Comparison of ENCODE assay signal across 18 mouse cellular contexts in genomic region chr2:102033818-102034512, GRCm38 (mm10).
A peak's percentile ranks its signal among the peaks of the same experiment; 100 is the strongest.
DNase-seq lines count a peak whose midpoint lies in the region; ATAC-seq and TF ChIP-seq lines count a peak whose summit lies in the region.
"Had no signal": no experiment of that assay in that cellular context is flagged by ENCODE, and none has a peak within 500 bp of the region (broad histone marks: within the 10 kb centered on the region; RNA-seq: fewer than 3 reads in every experiment).

No protein-coding gene starts in this region.

- H3K4me2 ChIP-seq in intestine, postnatal 0 days (replicated peaks; ENCODE audit: low read depth), result no peak overlapping the region
- H3K4me2 ChIP-seq in intestine, embryonic 16.5 days (ENCODE audit: low read depth, low read length), result no peak overlapping the region
- H3K4me2 ChIP-seq: embryonic facial prominence, embryonic 12.5 days; midbrain, embryonic 12.5 days had no signal

- H3K9ac ChIP-seq in intestine, postnatal 0 days (ENCODE audit: low read depth, low read length), result no peak overlapping the region
- no peak overlapping the region for H3K9ac ChIP-seq in intestine, embryonic 16.5 days (ENCODE audit: low read depth, low read length)
- H3K9ac ChIP-seq: embryonic facial prominence, embryonic 12.5 days; liver, embryonic 14.5 days; midbrain, embryonic 12.5 days had no signal

- no peaks in the 10 kb centered on the region for H3K9me3 ChIP-seq in intestine, postnatal 0 days (ENCODE audit: control insufficient read depth)
- no peaks in the 10 kb centered on the region for H3K9me3 ChIP-seq in intestine, embryonic 16.5 days (ENCODE audit: control insufficient read depth, low read length)
- H3K9me3 ChIP-seq: embryonic facial prominence, embryonic 12.5 days; midbrain, embryonic 12.5 days had no signal

- peaks cover 41% of the 10 kb centered on the region for H3K4me1 ChIP-seq in cerebellum, adult 2 months (ENCODE audit: control insufficient read depth, insufficient read depth, low read length)
- H3K4me1 ChIP-seq in intestine, postnatal 0 days (replicated peaks; ENCODE audit: control insufficient read depth, insufficient read depth, low read length), result no peaks in the 10 kb centered on the region
- H3K4me1 ChIP-seq in intestine, embryonic 16.5 days (ENCODE audit: control insufficient read depth, insufficient read depth, low read length), result peaks cover 37% of the 10 kb centered on the region

- TF ChIP-seq CTCF in cerebellum, adult 2 months (IDR thresholded peaks at IDR 0.05; ENCODE audit: borderline replicate concordance, insufficient read depth, low read depth, low read length), result no peak
- TF ChIP-seq CTCF in intestine, postnatal 0 days (IDR thresholded peaks at IDR 0.05; ENCODE audit: low read depth), result no peak

- 0 out of 2 replicates have a peak, but pooled peaks have one; percentile 26 for ATAC-seq in intestine, postnatal 0 days
- no peak for ATAC-seq in intestine, embryonic 16.5 days
- peak; percentile 23 for ATAC-seq in CD4-positive, CD25-positive, alpha-beta regulatory T cell, adult 4 months
- ATAC-seq in inflammation-experienced regulatory T-cells, adult 6 months, result peak; percentile 20

- WGBS in cerebellum, adult 2 months, result 72% methylated on average over 9 of the region's 9 CpGs
- 61% methylated on average over 9 of the region's 9 CpGs for WGBS in intestine, postnatal 0 days
- WGBS in intestine, embryonic 16.5 days, result 58% methylated on average over 9 of the region's 9 CpGs

- no peaks in the 10 kb centered on the region for H3K27me3 ChIP-seq in cerebellum, adult 2 months (ENCODE audit: control insufficient read depth, insufficient read depth, low read length)
- no peaks in the 10 kb centered on the region for H3K27me3 ChIP-seq in intestine, postnatal 0 days (replicated peaks; ENCODE audit: control insufficient read depth, insufficient read depth, low read length)
- H3K27me3 ChIP-seq in intestine, embryonic 16.5 days (replicated peaks; ENCODE audit: control insufficient read depth, insufficient read depth, low read length), result no peaks in the 10 kb centered on the region
- H3K27me3 ChIP-seq: CH12.LX; embryonic facial prominence, embryonic 12.5 days; midbrain, embryonic 12.5 days had no signal

- no peaks in the 10 kb centered on the region for H3K36me3 ChIP-seq in intestine, postnatal 0 days (ENCODE audit: control insufficient read depth, insufficient read depth)
- H3K36me3 ChIP-seq in intestine, embryonic 16.5 days (ENCODE audit: control insufficient read depth, insufficient read depth, low read length), result no peaks in the 10 kb centered on the region
- H3K36me3 ChIP-seq: embryonic facial prominence, embryonic 12.5 days; midbrain, embryonic 12.5 days had no signal

- TF ChIP-seq POLR2A in cerebellum, adult 2 months (IDR thresholded peaks at IDR 0.05; ENCODE audit: borderline replicate concordance, insufficient read depth, low read length), result no peak

- H3K4me3 ChIP-seq in cerebellum, adult 2 months (replicated peaks; ENCODE audit: insufficient read depth, low read depth, low read length), result no peak overlapping the region
- H3K4me3 ChIP-seq in intestine, postnatal 0 days (ENCODE audit: low read depth, low read length), result no peak overlapping the region
- no peak overlapping the region for H3K4me3 ChIP-seq in intestine, embryonic 16.5 days (ENCODE audit: low read length)
- H3K4me3 ChIP-seq: embryonic facial prominence, embryonic 12.5 days; midbrain, embryonic 12.5 days had no signal

- DNase-seq in cerebellum, adult 2 months, result no peak
- no peak for DNase-seq in cerebellum, adult 11-12 months
- no peak for DNase-seq in kidney, adult 18-20 months
- no peak for DNase-seq in frontal cortex, postnatal 10 days (ENCODE audit: low spot score in 2 of 2)
- DNase-seq: adrenal gland, postnatal 36 days; gastrocnemius, postnatal 10 days; heart, postnatal 14 days; kidney, adult 9 months; lung, postnatal 10 days; retina, postnatal 1 day had no signal

- H3K27ac ChIP-seq in cerebellum, adult 2 months (ENCODE audit: insufficient read depth, low read length), result peak overlapping the region; percentile 16; the same call in 1 of the 2 replicates
- no peak overlapping the region for H3K27ac ChIP-seq in intestine, postnatal 0 days (ENCODE audit: low read depth, low read length)
- no peak overlapping the region for H3K27ac ChIP-seq in intestine, embryonic 16.5 days (ENCODE audit: low read length)
- H3K27ac ChIP-seq: embryonic facial prominence, embryonic 12.5 days; liver, embryonic 14.5 days had no signal
